Mouse (Mus musculus): ENCODE results near the gene Pld2. TPM values are rescaled to one million over a fixed set of nuclear protein-coding genes. Genes with fewer than 3 reads are reported as not detected.
"Not testable (repeated sequence)": the region's sequence is repeated elsewhere in the genome, so short reads cannot be mapped to it uniquely, and the experiment has no call there.

The Pld2 gene
- 10 to 100 TPM; 17.4 to 17.7 TPM for total RNA-seq (2021)
- long read RNA-seq, experiment 1, partial matches to known transcripts: 4 of 14 reads
- long read RNA-seq, experiment 1, other reads (novel, unspliced or antisense): 9 of 14 reads
- long read RNA-seq, experiment 2, partial matches to known transcripts: 2 of 18 reads
- long read RNA-seq, experiment 2, other reads (novel, unspliced or antisense): 15 of 18 reads

- peak; percentile 92 for DNase-seq
Observed at GRCm38 (mm10) chr11:70539877-70540587, at the start of gene Pld2. Pld2 (plus strand) TSS chr11:70540064.

- no peak for DNase-seq
Observed at GRCm38 (mm10) chr11:70499566-70500475, 40.0 kb upstream of the Pld2 start.

- no peak for DNase-seq
Observed at GRCm38 (mm10) chr11:70500476-70500812, 39.4 kb upstream of the Pld2 start.

GRCm38 (mm10) chr11:70502018-70502417 is 37.8 kb upstream of the Pld2 start:
- DNase-seq: no peak

- DNase-seq: no peak
Observed at GRCm38 (mm10) chr11:70504970-70505369, 34.9 kb upstream of the Pld2 start, which contains the start of gene Tm4sf5. Tm4sf5 (plus strand) TSS chr11:70505244.

GRCm38 (mm10) chr11:70506385-70506784 is 33.5 kb upstream of the Pld2 start:
- DNase-seq: peak; percentile 45

GRCm38 (mm10) chr11:70506962-70507515 is 32.8 kb upstream of the Pld2 start:
- no peak for DNase-seq

- no peak for DNase-seq
Observed at GRCm38 (mm10) chr11:70509753-70510564, 29.9 kb upstream of the Pld2 start.

- no peak for DNase-seq
Observed at GRCm38 (mm10) chr11:70511242-70511641, 28.6 kb upstream of the Pld2 start.

- no peak for DNase-seq
Observed at GRCm38 (mm10) chr11:70511825-70512224, 28.0 kb upstream of the Pld2 start.

GRCm38 (mm10) chr11:70512709-70513342 is 27.0 kb upstream of the Pld2 start:
- no peak for DNase-seq

GRCm38 (mm10) chr11:70513520-70513919 is 26.3 kb upstream of the Pld2 start:
- DNase-seq: peak; percentile 49

GRCm38 (mm10) chr11:70514288-70514687 is 25.6 kb upstream of the Pld2 start, which contains the start of gene Vmo1:
Vmo1 (minus strand) TSS chr11:70514616.
- DNase-seq: no peak

GRCm38 (mm10) chr11:70516352-70516751 is 23.5 kb upstream of the Pld2 start:
- no peak for DNase-seq

- DNase-seq: no peak
Observed at GRCm38 (mm10) chr11:70518436-70518835, 21.4 kb upstream of the Pld2 start.

- DNase-seq: no peak
Observed at GRCm38 (mm10) chr11:70518923-70519322, 20.9 kb upstream of the Pld2 start, which contains the start of gene Gltpd2. Gltpd2 (plus strand) TSS chr11:70519196.

GRCm38 (mm10) chr11:70520178-70520769 is 19.6 kb upstream of the Pld2 start:
- peak; percentile 32 for DNase-seq

- DNase-seq: not testable (repeated sequence)
Observed at GRCm38 (mm10) chr11:70523306-70523989, 16.4 kb upstream of the Pld2 start.

GRCm38 (mm10) chr11:70524782-70525181 is 15.1 kb upstream of the Pld2 start:
- no peak for DNase-seq

GRCm38 (mm10) chr11:70525184-70525678 is 14.6 kb upstream of the Pld2 start, which contains the start of gene Psmb6:
Psmb6 (plus strand) TSS chr11:70525367.
- peak; percentile 93 for DNase-seq
